Mouse (Mus musculus) stomach, postnatal 0 days (tissue): ENCODE results near the gene Mroh2a. TPM values are rescaled to one million over a fixed set of nuclear protein-coding genes. Genes with fewer than 3 reads are reported as not detected.

ENCODE experiments used
- ATAC-seq: fragments of 200-750 bp; cut with Nextera tagmentation; 2 replicates; pipeline ENCODE4 v1.8.0; 2017; ENCODE audit not compliant: low FRiP score, low TSS enrichment
- DNase-seq: peaks from one replicate; pipeline ENCODE4 v3.0.0-alpha.2; 2016; ENCODE audit warnings: low spot score
- H3K27ac ChIP-seq: fragments of 300-500 bp; sonication (generic); replicated peaks from 2 replicates; pipeline ENCODE4 v1.5.1; 2014; ENCODE audit warnings: mild to moderate bottlenecking, control low read depth
- H3K27me3 ChIP-seq: fragments of 300-500 bp; sonication (generic); 2 replicates; pipeline ENCODE4 v1.6.1; 2014; ENCODE audit warnings: low read length; ENCODE audit not compliant: control insufficient read depth, insufficient read depth
- H3K36me3 ChIP-seq: fragments of 300-500 bp; sonication (generic); 2 replicates; pipeline ENCODE4 v1.6.1; 2014; ENCODE audit warnings: low read length, mixed read lengths; ENCODE audit not compliant: control insufficient read depth, insufficient read depth
- H3K4me1 ChIP-seq: fragments of 300-500 bp; sonication (generic); replicated peaks from 2 replicates; pipeline ENCODE4 v1.6.1; 2014; ENCODE audit warnings: antibody characterized with exemption; ENCODE audit not compliant: control insufficient read depth, insufficient read depth
- H3K4me2 ChIP-seq: fragments of 300-500 bp; sonication (generic); replicated peaks from 2 replicates; pipeline ENCODE4 v1.6.1; 2014; ENCODE audit warnings: low read depth, mild to moderate bottlenecking, control low read depth, moderate library complexity
- H3K4me3 ChIP-seq: fragments of 300-500 bp; sonication (generic); 2 replicates; pipeline ENCODE4 v1.5.1; 2014; ENCODE audit warnings: low read depth, low read length, control low read depth
- H3K9ac ChIP-seq: fragments of 300-500 bp; sonication (generic); 2 replicates; pipeline ENCODE4 v1.6.1; 2014; ENCODE audit warnings: mild to moderate bottlenecking, low read length, control low read depth, mixed read lengths
- H3K9me3 ChIP-seq: fragments of 300-500 bp; sonication (generic); 2 replicates; pipeline ENCODE4 v1.6.1; 2016; ENCODE audit warnings: low read length; ENCODE audit not compliant: control insufficient read depth
- CTCF ChIP-seq: IDR thresholded peaks from 2 replicates; pipeline ENCODE4 v1.5.1; 2016; ENCODE audit warnings: antibody characterized with exemption, low read depth, mild to moderate bottlenecking, moderate library complexity
- EP300 ChIP-seq: optimal IDR thresholded peaks from 2 replicates; pipeline ENCODE3; 2016; ENCODE audit warnings: antibody characterized with exemption
- WGBS: fragments of 180-500 bp; shearing (Covaris S2); extraction: QIAGEN DNeasy Blood & Tissue Kit; methylation state at CpG from one replicate; pipeline ENCODE4 v1.1.7; 2014; 5-methylcytosine and 5-hydroxymethylcytosine counted together
- polyA plus RNA-seq: library from polyadenylated mRNA; unstranded; fragments of >200 nt; fragmentation: Nextera tagmentation; extraction: Ambion mirVana; gene quantifications from 2 replicates; pipeline ENCODE4 v1.2.1, GENCODE M21; 2015

The Mroh2a gene
- polyA plus RNA-seq, 1 experiment from 2014 or later = 0.84 TPM

DNA sequence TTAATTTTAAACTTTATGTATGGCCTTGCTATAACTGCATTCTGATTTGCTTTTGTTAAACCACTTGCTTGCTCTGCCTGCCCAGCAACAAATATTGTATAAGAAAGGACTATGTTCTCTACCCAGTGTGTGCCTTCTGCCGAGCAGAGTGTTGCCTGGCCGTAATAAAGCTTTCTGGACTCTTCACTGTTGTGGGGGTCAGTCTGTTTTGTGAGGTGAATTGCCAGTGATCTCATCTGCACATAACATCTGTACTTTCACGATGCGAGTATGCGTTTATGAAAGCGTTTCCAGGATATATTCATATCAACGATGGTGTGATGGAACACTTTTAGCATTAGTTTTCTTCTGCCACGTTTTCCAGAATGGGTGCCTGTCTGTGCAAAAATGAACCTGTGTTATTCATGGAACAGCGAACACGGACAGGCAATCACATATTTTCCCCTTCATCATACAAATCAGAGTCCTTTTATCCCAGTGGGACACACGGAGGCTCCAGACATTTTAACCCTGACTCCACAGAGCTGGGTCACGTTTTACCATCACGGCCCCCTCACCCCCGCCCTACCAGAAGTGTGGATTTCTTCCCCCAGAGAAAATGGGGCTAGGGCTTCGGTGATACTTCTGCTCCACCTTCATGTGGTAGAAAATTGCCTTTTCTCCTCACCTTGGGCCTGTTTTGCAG, 53.4 kb downstream of the Mroh2a start:
- no peak overlapping the region; the same call in 1 of the 2 replicates for H3K4me2 ChIP-seq
- 59% methylated on average over 15 of the region's 15 CpGs for WGBS

DNA sequence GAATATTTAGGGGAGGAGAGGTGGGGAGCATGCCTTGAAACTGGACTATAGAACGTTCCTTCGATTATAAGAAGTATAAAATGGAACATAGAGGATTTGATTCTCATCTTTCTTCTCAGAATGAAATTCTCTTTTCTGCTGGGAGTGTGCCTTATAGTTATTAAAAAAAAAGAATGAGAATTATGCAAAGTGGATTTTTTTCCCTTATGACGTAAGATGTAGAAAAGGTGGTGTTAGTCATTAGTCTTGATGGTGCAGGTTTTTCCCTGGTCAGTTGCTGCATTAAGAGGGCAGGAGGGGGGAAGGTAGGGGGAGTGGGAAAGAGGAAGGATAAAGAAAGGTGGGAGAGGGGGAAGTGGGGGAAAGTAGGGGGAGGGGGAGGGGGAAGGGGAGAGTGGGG, 55.5 kb downstream of the Mroh2a start:
- no peaks in the 10 kb centered on the region for H3K9me3 ChIP-seq
- H3K4me1 ChIP-seq = peaks cover 2% of the 10 kb centered on the region; the same call in 1 of the 2 replicates
- H3K36me3 ChIP-seq = no peaks in the 10 kb centered on the region
- ATAC-seq = no peak
- TF ChIP-seq CTCF = no peak
- TF ChIP-seq EP300 = no peak
- no peak overlapping the region for H3K4me3 ChIP-seq
- H3K4me2 ChIP-seq = no peak overlapping the region
- DNase-seq = no peak
- H3K27me3 ChIP-seq = no peaks in the 10 kb centered on the region
- no peak overlapping the region for H3K27ac ChIP-seq
- no peak overlapping the region for H3K9ac ChIP-seq
- 57% methylated on average over 3 of the region's 3 CpGs for WGBS

More for the DNA sequence above, 53.4 kb downstream of the Mroh2a start:
- DNase-seq = peak; percentile 47
- 0 out of 2 replicates have a peak, but pooled peaks cover 1% of the 10 kb centered on the region for H3K36me3 ChIP-seq
- no peak overlapping the region for H3K27ac ChIP-seq
- no peak overlapping the region for H3K9ac ChIP-seq
- no peak overlapping the region for H3K4me3 ChIP-seq
- H3K9me3 ChIP-seq = no peaks in the 10 kb centered on the region
- no peaks in the 10 kb centered on the region for H3K27me3 ChIP-seq
- H3K4me1 ChIP-seq = peaks cover 10% of the 10 kb centered on the region
- ATAC-seq = no peak
- TF ChIP-seq EP300 = no peak

- no peak overlapping the region for H3K9ac ChIP-seq
- H3K4me3 ChIP-seq = no peak overlapping the region
- H3K27me3 ChIP-seq = no peaks in the 10 kb centered on the region
- H3K9me3 ChIP-seq = no peaks in the 10 kb centered on the region
- TF ChIP-seq EP300 (no peak), CTCF (no peak)
- 0 out of 2 replicates have a peak, but pooled peaks cover 2% of the 10 kb centered on the region for H3K4me1 ChIP-seq
- no peaks in the 10 kb centered on the region for H3K36me3 ChIP-seq
- H3K27ac ChIP-seq = no peak overlapping the region
- H3K4me2 ChIP-seq = no peak overlapping the region
- no peak for DNase-seq
- no peak for ATAC-seq
- 79% methylated on average over 15 of the region's 15 CpGs for WGBS
Observed at GRCm38 (mm10) chr1:88283376-88284227, 56.8 kb downstream of the Mroh2a start.

- H3K9ac ChIP-seq = no peak overlapping the region
- H3K36me3 ChIP-seq = no peaks in the 10 kb centered on the region
- TF ChIP-seq CTCF (no peak), EP300 (no peak)
- H3K27me3 ChIP-seq = no peaks in the 10 kb centered on the region
- 60% methylated on average over 10 of the region's 10 CpGs for WGBS
- no peak overlapping the region for H3K4me3 ChIP-seq
- no peaks in the 10 kb centered on the region for H3K4me1 ChIP-seq
- H3K27ac ChIP-seq = no peak overlapping the region
- DNase-seq (no peak), ATAC-seq (peak; percentile 10)
- H3K4me2 ChIP-seq = no peak overlapping the region
- H3K9me3 ChIP-seq = no peaks in the 10 kb centered on the region
Observed at GRCm38 (mm10) chr1:88284228-88284945, 57.6 kb downstream of the Mroh2a start.

DNA sequence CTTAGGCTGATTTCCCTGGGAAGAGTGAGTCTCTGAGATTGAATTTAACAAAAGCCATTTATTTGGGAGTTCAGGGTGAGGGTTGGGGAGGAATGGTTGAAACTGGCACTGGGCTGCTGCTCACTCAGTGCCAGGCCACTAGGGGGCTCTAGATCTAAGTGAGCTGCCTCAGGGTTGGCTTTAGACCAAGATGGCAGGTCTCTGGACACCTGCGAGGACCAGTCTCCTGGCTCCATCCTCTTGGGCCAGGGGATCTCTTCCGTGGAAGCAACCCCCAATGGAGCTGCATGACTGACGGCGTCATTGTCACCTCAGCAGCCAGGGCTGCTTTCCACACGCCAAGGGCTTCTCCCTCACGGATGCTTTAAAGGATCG, 58.1 kb downstream of the Mroh2a start:
- Histone ChIP-seq H3K4me1 (no peaks in the 10 kb centered on the region), H3K27ac (no peak overlapping the region), H3K27me3 (no peaks in the 10 kb centered on the region), H3K9me3 (no peaks in the 10 kb centered on the region), H3K9ac (no peak overlapping the region), H3K36me3 (no peaks in the 10 kb centered on the region), H3K4me2 (no peak overlapping the region), H3K4me3 (no peak overlapping the region)
- DNase-seq = no peak
- TF ChIP-seq EP300 (no peak), CTCF (peak; percentile 71)
- ATAC-seq = no peak; the same call in 1 of the 2 replicates
- 58% methylated on average over 7 of the region's 7 CpGs for WGBS
